Mouse (Mus musculus) liver, embryonic 11.5 days (tissue): Measurements from ENCODE around the gene Slc41a1. TPM values are rescaled to one million over a fixed set of nuclear protein-coding genes. Genes with fewer than 3 reads are reported as not detected.

Source experiments
- ATAC-seq: fragments of 200-750 bp; cut with Nextera tagmentation; replicated peaks from 2 replicates; pipeline ENCODE4 v1.8.0; 2017; ENCODE audit warnings: moderate number of reproducible peaks, mild to moderate bottlenecking, moderate TSS enrichment, moderate library complexity; ENCODE audit not compliant: low FRiP score
- DNase-seq: peaks from one replicate; pipeline ENCODE4 v3.0.0-alpha.2; 2017; ENCODE audit warnings: low spot score
- H3K27ac ChIP-seq: fragments of 300-500 bp; sonication (generic); 2 replicates; pipeline ENCODE4 v1.5.1; 2014; ENCODE audit warnings: mild to moderate bottlenecking, low read depth, low read length, control low read depth
- H3K27me3 ChIP-seq: fragments of 300-500 bp; sonication (generic); replicated peaks from 2 replicates; pipeline ENCODE4 v1.6.1; 2014; ENCODE audit warnings: low read length, mixed read lengths; ENCODE audit not compliant: control insufficient read depth, insufficient read depth
- H3K36me3 ChIP-seq: fragments of 300-500 bp; sonication (generic); 2 replicates; pipeline ENCODE4 v1.6.1; 2014; ENCODE audit warnings: mild to moderate bottlenecking, low read length, moderate library complexity, mixed read lengths; ENCODE audit not compliant: control insufficient read depth, insufficient read depth
- H3K4me1 ChIP-seq: fragments of 300-500 bp; sonication (generic); replicated peaks from 2 replicates; pipeline ENCODE4 v1.6.1; 2014; ENCODE audit warnings: low read length, mixed read lengths; ENCODE audit not compliant: control insufficient read depth, insufficient read depth
- H3K4me2 ChIP-seq: fragments of 300-500 bp; sonication (generic); 2 replicates; pipeline ENCODE4 v1.6.1; 2014; ENCODE audit warnings: mild to moderate bottlenecking, control low read depth, moderate library complexity
- H3K4me3 ChIP-seq: fragments of 300-500 bp; sonication (generic); 2 replicates; pipeline ENCODE4 v1.5.1; 2014; ENCODE audit warnings: low read depth, low read length, control low read depth
- H3K9ac ChIP-seq: fragments of 300-500 bp; sonication (generic); 2 replicates; pipeline ENCODE4 v1.6.1; 2014; ENCODE audit warnings: low read depth, low read length, control low read depth
- H3K9me3 ChIP-seq: fragments of 300-500 bp; sonication (generic); 2 replicates; pipeline ENCODE4 v1.6.1; 2016; ENCODE audit warnings: low read length, inconsistent platforms, mixed read lengths; ENCODE audit not compliant: control insufficient read depth
- WGBS: fragments of 180-500 bp; shearing (Covaris S2); extraction: QIAGEN DNeasy Blood & Tissue Kit; methylation state at CpG from one replicate; pipeline ENCODE4 v1.1.7; 2014; 5-methylcytosine and 5-hydroxymethylcytosine counted together
- polyA plus RNA-seq: library from polyadenylated mRNA; unstranded; fragments of >200 nt; fragmentation: Nextera tagmentation; extraction: Ambion mirVana; gene quantifications from 2 replicates; pipeline ENCODE4 v1.2.1, GENCODE M21; 2014

The Slc41a1 gene
- polyA plus RNA-seq, 1 experiment from 2014 or later = 5.2 TPM

DNA sequence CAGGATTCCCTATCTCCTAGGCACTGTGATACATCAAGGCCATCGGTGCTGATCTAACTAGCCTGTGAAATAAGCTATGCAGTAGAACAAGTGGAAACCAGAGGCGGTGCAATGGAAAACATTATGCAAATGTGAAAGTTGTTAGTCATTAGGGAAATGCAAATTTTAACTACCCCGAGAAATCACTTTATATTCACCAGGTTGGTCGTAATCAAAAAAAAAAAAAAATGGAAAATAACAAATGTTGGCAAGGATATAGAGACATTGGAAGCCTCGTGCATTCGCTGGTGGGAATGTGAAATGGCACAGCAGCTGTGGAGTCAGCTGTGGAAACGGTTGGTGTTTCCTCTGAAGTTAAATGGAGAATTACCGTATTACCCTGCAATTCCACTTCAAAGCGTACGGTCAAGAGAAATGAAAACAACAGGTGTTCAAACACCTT lies 6.4 kb upstream of the Slc41a1 start:
- ATAC-seq = no peak
- no peaks in the 10 kb centered on the region for H3K9me3 ChIP-seq

DNA sequence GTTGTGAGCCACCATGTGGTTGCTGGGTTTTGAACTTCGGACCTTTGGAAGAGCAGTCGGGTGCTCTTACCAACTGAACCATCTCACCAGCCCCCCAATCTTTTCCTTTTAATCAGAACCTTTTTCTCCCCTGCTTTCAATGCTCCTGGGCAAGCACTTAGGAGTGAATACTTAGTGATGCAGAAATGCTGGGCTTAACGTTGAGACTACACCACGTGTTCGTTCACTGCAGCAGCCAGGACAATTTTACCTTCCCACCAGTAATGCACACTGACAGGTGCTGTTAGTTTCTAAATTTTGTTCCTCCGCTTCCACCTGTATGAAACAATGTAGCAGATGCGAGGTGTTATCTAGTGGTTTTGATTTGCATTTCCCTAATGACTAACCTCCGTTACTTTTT lies 5.0 kb upstream of the Slc41a1 start:
- no peaks in the 10 kb centered on the region for H3K4me1 ChIP-seq
- H3K4me2 ChIP-seq = no peak overlapping the region
- H3K9me3 ChIP-seq = no peaks in the 10 kb centered on the region
- no peak overlapping the region for H3K27ac ChIP-seq
- H3K36me3 ChIP-seq = no peaks in the 10 kb centered on the region
- ATAC-seq (no peak), DNase-seq (no peak)
- no peak overlapping the region for H3K4me3 ChIP-seq
- no peaks in the 10 kb centered on the region for H3K27me3 ChIP-seq
- H3K9ac ChIP-seq = no peak overlapping the region
- WGBS = 78% methylated on average over 8 of the region's 8 CpGs

More for the DNA sequence above, 6.4 kb upstream of the Slc41a1 start:
- H3K9ac ChIP-seq = no peak overlapping the region
- no peak overlapping the region for H3K4me2 ChIP-seq
- no peaks in the 10 kb centered on the region for H3K27me3 ChIP-seq
- WGBS = 84% methylated on average over 10 of the region's 10 CpGs
- DNase-seq = no peak
- no peak overlapping the region for H3K4me3 ChIP-seq
- no peaks in the 10 kb centered on the region for H3K4me1 ChIP-seq
- no peaks in the 10 kb centered on the region for H3K36me3 ChIP-seq
- H3K27ac ChIP-seq = no peak overlapping the region

DNA sequence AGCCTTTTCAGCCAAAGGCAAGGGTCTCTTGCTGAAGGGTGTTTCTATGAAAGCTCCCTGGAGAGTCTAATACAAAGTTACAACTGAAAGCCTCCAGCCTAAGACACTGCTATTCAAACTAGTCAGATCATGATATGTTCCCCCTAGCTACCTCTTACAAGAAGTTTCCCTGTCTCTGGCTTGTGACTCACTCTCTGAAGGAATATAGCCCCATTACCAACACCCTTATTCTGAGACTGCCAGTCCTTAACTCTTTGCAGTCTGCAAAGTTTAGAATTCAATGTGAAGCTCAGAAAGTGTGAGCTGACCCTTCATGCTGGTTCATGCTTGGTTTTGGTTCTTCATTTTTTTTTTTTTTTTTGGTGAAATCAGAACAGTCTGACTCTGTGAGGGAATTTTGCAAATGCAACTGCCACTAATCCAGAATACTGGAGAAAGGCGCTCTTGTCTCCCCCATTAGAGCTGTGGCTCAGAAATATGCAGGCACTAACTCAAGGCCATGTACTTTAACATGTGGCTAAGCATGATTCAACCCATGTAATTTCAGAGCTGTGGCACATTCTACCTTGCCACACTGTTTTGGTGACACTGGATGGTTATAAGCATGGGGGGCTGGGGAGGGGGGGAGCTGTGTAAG lies 4.3 kb upstream of the Slc41a1 start:
- H3K4me2 ChIP-seq = no peak overlapping the region

DNA sequence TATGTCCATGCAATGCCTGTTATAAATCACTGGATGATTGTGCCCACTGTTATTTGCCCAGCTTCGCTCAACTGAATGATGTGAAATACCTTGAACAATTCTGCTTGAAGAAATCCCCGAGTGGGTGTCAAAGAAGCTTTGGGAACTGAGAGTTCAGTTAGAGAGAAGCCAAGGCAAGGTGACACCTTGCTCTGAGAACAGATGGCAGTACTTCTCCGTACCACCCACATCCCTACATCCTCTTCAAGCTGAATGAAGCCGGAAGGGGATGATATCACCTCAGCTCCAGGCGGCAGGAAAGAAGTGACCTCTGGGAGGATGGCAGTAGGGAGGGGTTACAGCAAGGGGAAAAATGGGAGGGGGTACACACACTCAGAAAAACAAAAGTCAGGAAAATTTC lies 3.7 kb upstream of the Slc41a1 start:
- WGBS = 34% methylated on average over 5 of the region's 5 CpGs
- DNase-seq = no peak
- no peak overlapping the region for H3K4me2 ChIP-seq

More for the DNA sequence above, 4.3 kb upstream of the Slc41a1 start:
- Histone ChIP-seq H3K9me3 (no peaks in the 10 kb centered on the region), H3K4me1 (no peaks in the 10 kb centered on the region), H3K36me3 (no peaks in the 10 kb centered on the region), H3K9ac (no peak overlapping the region), H3K4me3 (no peak overlapping the region), H3K27me3 (no peaks in the 10 kb centered on the region), H3K27ac (no peak overlapping the region)
- DNase-seq = no peak
- WGBS = 87% methylated on average over 1 of the region's 1 CpGs
- no peak for ATAC-seq

DNA sequence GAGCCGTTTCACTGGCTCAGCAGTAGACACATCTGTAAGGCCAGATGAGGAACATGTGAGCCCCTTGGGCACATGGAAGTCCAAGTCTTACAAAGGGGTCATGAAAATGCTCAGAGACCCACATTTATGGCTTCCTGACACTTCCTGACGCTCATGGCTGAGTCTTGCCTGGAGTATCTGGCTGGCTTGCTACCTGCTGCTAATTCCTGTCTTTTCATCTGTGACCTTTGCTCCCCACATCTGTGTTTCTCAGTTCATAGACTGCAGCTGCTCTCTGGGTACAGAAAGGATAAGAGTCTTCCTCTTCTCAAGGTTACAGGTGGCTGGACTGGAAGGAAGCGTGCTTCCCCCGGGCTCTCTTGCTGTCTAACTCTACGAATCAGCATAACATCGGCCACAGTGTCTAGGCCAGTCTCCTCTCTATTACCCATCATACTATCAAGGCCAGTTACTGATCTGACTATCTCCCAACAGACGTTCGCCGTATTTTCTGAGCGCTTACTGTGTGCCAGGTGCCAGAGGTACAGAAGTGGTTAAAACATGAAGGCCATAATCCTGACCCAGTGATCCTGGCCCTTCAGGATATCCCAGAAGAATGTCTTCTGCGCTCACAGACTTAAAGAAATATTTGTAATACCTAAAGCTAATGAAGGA lies 2.6 kb upstream of the Slc41a1 start:
- DNase-seq (no peak), ATAC-seq (no peak)
- no peak overlapping the region for H3K4me3 ChIP-seq
- WGBS = 83% methylated on average over 11 of the region's 11 CpGs
- peaks cover 3% of the 10 kb centered on the region; the same call in 1 of the 2 replicates for H3K4me1 ChIP-seq
- no peak overlapping the region for H3K9ac ChIP-seq
- no peak overlapping the region for H3K4me2 ChIP-seq
- no peak overlapping the region for H3K27ac ChIP-seq
- H3K27me3 ChIP-seq = no peaks in the 10 kb centered on the region
- H3K36me3 ChIP-seq = no peaks in the 10 kb centered on the region
- no peaks in the 10 kb centered on the region for H3K9me3 ChIP-seq

More for the DNA sequence above, 3.7 kb upstream of the Slc41a1 start:
- no peak for ATAC-seq
- no peak overlapping the region for H3K27ac ChIP-seq
- H3K36me3 ChIP-seq = no peaks in the 10 kb centered on the region
- no peak overlapping the region for H3K4me3 ChIP-seq
- no peak overlapping the region for H3K9ac ChIP-seq
- H3K27me3 ChIP-seq = no peaks in the 10 kb centered on the region
- H3K4me1 ChIP-seq = no peaks in the 10 kb centered on the region
- no peaks in the 10 kb centered on the region for H3K9me3 ChIP-seq

DNA sequence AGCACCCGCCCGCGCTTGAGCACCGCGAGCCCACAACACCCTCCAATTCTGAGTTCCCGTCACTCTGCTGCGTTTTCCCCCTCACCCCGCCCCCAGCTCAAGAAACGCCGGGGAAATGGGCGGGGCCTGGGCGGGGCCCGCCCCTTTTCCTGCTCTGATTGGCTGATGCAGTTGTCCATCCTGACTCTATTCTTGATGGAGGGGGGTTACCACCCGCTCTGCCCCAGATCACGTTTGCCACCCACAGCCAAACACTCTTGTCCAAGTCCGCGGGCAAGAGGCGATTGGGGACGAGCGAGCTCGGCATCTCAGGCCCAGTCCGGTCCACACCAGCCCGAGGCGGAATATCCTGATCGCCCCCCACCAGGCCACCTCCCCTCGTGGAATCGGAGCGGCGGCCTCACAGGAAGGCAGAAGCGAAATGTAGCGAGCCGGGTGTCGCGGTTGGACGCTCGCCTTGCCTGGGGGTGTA lies 530 bp downstream of the Slc41a1 start:
- H3K36me3 ChIP-seq = peaks cover 3% of the 10 kb centered on the region; the same call in 1 of the 2 replicates
- peak overlapping the region; percentile 86 for H3K9ac ChIP-seq
- no peaks in the 10 kb centered on the region for H3K9me3 ChIP-seq
- peak; percentile 95 for ATAC-seq
- H3K4me2 ChIP-seq = peak overlapping the region; percentile 94
- H3K27ac ChIP-seq = peak overlapping the region; percentile 58
- peak overlapping the region; percentile 81 for H3K4me3 ChIP-seq
- under 1% methylated on average over 36 of the region's 36 CpGs for WGBS
- peak; percentile 98 for DNase-seq
- H3K4me1 ChIP-seq = peaks cover 3% of the 10 kb centered on the region; the same call in 1 of the 2 replicates
- H3K27me3 ChIP-seq = no peaks in the 10 kb centered on the region

DNA sequence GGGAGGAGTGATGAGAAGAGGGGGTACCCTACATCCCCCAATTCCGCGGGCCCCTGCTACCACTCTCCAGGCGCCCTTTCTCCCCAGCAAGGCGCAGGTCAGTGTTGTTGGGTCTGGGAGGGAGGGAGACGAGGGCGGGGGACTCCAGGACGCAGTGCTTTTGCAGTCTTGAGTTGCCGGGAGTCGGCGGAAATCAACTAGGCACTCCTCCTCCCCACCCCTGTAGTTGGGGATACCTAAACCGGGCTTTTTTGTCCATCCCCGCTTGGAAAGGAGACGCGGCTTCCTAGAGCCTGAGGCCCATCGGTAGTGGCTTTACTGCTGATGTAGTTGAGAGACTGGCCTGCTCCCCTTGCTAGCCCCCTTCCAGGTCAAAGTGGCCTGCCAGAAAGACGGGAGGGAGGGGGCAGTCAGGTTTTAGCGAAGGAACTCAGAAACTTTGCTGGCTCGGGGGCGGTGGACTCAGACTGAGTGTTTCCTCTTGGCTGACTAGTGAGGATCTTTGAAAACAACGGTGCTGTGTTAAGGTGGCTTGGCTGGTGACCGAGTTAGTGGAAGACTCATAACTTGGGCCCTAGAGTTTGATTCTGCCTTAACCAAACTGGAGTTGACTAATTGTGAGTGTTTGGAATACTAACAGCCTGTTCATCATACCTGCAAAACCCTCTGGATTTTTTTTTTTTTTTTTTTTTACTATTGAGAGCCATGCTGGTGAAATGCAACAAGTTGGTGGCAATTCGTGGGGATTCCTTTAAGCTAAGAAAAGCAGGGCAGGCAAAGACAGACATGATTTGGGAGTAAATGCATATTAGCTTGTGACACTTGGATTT lies 1.2 kb downstream of the Slc41a1 start:
- peak overlapping the region; percentile 86 for H3K9ac ChIP-seq
- H3K27ac ChIP-seq = peak overlapping the region; percentile 58
- H3K4me1 ChIP-seq = peaks cover 3% of the 10 kb centered on the region; the same call in 1 of the 2 replicates
- peak overlapping the region; percentile 94 for H3K4me2 ChIP-seq
- 2% methylated on average over 21 of the region's 22 CpGs for whole genome bisulfite sequencing
- H3K9me3 ChIP-seq = no peaks in the 10 kb centered on the region
- H3K4me3 ChIP-seq = peak overlapping the region; percentile 81
- H3K27me3 ChIP-seq = no peaks in the 10 kb centered on the region
- DNase-seq (peak; percentile 76), ATAC-seq (peak; percentile 71)
- H3K36me3 ChIP-seq = peaks cover 3% of the 10 kb centered on the region; the same call in 1 of the 2 replicates

DNA sequence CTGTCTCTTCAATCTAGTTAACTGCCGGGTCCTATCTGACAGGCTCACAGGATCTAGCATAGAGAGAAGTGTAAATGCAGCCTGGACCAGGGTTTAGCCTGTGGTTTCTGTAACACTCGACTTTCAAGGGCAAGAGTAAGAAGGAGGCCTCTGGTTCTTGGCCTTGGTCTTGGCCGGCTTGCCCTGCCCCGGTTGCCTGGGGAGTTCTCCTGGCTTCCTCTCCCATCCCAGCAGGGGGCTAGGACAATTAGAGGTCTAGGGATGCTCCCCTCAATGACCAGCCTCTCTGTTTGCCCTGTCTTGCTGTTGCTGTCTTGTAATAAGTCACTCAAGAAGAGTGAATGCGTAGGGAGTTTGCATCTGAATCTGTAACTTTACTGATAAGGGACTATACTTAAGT lies 2.0 kb downstream of the Slc41a1 start:
- H3K27me3 ChIP-seq = no peaks in the 10 kb centered on the region
- no peak for DNase-seq
- no peak overlapping the region for H3K9ac ChIP-seq
- H3K27ac ChIP-seq = no peak overlapping the region
- ATAC-seq = no peak
- no peaks in the 10 kb centered on the region for H3K9me3 ChIP-seq
- 46% methylated on average over 5 of the region's 5 CpGs for WGBS
- peaks cover 3% of the 10 kb centered on the region; the same call in 1 of the 2 replicates for H3K36me3 ChIP-seq
- H3K4me2 ChIP-seq = peak overlapping the region; percentile 94
- H3K4me1 ChIP-seq = peaks cover 3% of the 10 kb centered on the region; the same call in 1 of the 2 replicates
- no peak overlapping the region for H3K4me3 ChIP-seq
